Mouse (Mus musculus): Measurements from ENCODE around the gene Fbxl22.

- no peak for TF ChIP-seq CTCF (conservative IDR thresholded peaks at IDR 0.05; ENCODE audit: insufficient read depth, insufficient read length, low read depth, low read length)
- no peak for TF ChIP-seq POLR2A (IDR thresholded peaks at IDR 0.05; ENCODE audit: low read depth, low read length)
These were observed 9.1 kb downstream of the Fbxl22 start for GRCm38 (mm10) chr9:66505141-66505917.
